Mouse (Mus musculus) kidney, adult 11 months (tissue): ENCODE measurements around the gene Tcf21.

ENCODE experiments used
- DNase-seq: peaks from one replicate; pipeline ENCODE4 v3.0.0; 2022

Gene Tcf21

GRCm38 (mm10) chr10:22815461-22816236 lies 4.3 kb downstream of the Tcf21 start:
- no peak for DNase-seq

GRCm38 (mm10) chr10:22814771-22815170 lies 5.2 kb downstream of the Tcf21 start:
- no peak for DNase-seq

- DNase-seq = no peak
These were observed 5.7 kb downstream of the Tcf21 start for GRCm38 (mm10) chr10:22814294-22814693.

GRCm38 (mm10) chr10:22813317-22813960 lies 6.5 kb downstream of the Tcf21 start:
- DNase-seq = no peak

- no peak for DNase-seq
These were observed 8.1 kb downstream of the Tcf21 start for GRCm38 (mm10) chr10:22811921-22812320.

GRCm38 (mm10) chr10:22782684-22783083 lies 37.3 kb downstream of the Tcf21 start:
- DNase-seq = no peak

GRCm38 (mm10) chr10:22781466-22781865 lies 38.5 kb downstream of the Tcf21 start:
- DNase-seq = no peak

- DNase-seq = no peak
These were observed 42.0 kb downstream of the Tcf21 start for GRCm38 (mm10) chr10:22777939-22778338.

GRCm38 (mm10) chr10:22776007-22776698 lies 43.8 kb downstream of the Tcf21 start:
- DNase-seq = no peak

GRCm38 (mm10) chr10:22775456-22775855 lies 44.5 kb downstream of the Tcf21 start:
- no peak for DNase-seq

- no peak for DNase-seq
These were observed 45.3 kb downstream of the Tcf21 start for GRCm38 (mm10) chr10:22774626-22775025.
